Mouse (Mus musculus) erythroblast, adult 5-6 weeks (primary cell): ENCODE results near the gene Icam5. TPM values are rescaled to one million over a fixed set of nuclear protein-coding genes. Genes with fewer than 3 reads are reported as not detected.
"Not testable (repeated sequence)": the region's sequence is repeated elsewhere in the genome, so short reads cannot be mapped to it uniquely, and the experiment has no call there.

Experiments
- ATAC-seq: replicated peaks from 2 replicates; pipeline ENCODE4 v1.8.0; 2016; ENCODE audit warnings: moderate number of reproducible peaks, mild to moderate bottlenecking, moderate TSS enrichment, inconsistent platforms; ENCODE audit not compliant: poor library complexity, low FRiP score, severe bottlenecking
- total RNA-seq, 2 experiments: library from RNA; stranded (forward) in 1 of 2; stranded (reverse) in 1 of 2; fragments of 150-400 nt in 1 of 2; fragments of 200-764, 138-1000 nt in 1 of 2; gene quantifications; 2 replicates each; pipeline versions ENCODE4 v1.2.3 to v1.2.4; 2015 to 2017; ENCODE audit warnings: low replicate concordance in 2 of 2

Gene Icam5
- total RNA-seq (2015; ENCODE audit: low replicate concordance) (0.58 TPM in 1 of 2 replicates, not detected in the other), total RNA-seq (2017; ENCODE audit: low replicate concordance) (4.7 and 5.4 TPM in 2 replicates)

DNA sequence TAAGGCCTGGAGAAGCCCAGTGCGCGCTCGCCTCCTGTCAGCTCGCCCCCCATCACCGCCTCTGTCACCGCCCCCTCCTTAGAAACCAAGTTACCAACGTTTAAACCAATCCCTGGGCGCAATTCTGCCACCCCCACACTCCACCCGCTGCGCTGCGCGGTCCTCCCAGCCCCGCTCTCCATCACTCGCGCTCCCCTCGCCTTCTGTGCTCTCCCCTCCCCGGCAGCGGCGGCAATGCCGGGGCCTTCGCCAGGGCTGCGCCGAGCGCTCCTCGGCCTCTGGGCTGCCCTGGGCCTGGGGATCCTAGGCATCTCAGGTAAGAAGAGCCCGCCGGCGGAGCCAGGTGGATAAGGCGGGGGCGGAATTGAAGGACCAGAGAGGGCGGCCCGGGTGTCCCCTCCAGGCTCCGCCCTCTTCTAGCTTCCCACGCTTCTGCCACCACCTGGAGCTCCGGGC is at the start of gene Icam5:
TSS of gene Icam5 (plus strand) at position 178 of the 456 bp plus-strand sequence.
- no peak for ATAC-seq

DNA sequence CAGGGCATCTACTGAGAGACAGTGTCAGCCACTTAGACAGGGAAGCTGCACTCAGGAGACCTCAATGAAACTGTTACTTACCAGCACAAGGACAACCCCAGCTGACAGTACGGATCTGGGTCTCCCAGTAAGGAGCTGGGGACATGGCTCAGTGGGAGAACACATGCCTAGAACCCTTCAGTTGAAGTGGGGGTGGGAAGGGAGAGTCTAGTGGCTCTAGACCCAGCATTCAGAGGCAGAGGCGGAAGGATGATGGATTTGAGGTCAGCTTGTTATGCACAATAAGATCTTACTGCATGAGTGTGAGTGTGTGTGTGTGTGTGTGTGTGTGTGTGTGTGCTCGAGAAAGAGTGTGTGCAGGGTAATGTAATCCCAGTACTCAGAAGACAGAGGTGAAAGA is 49.7 kb upstream of the Icam5 start:
- ATAC-seq = no peak

DNA sequence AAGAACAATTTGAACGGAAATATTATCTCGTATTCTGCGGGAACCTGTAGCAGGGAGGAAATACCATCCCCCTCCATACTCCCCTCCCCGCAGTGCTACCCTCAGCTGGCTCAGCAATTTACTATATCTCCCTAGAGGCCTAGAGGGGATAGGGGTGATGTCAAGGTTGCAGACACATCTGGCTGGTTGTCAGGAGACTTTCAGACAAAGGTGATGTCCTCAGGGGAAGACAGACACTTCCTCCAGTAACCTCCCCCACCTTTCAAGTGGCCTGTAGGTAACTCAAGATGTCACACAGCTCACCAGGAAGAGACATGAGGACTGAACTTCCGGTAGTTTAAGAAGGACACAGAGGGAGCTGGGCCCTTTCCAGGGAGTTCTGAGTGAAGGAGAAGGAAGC is 48.7 kb upstream of the Icam5 start:
- ATAC-seq = no peak

DNA sequence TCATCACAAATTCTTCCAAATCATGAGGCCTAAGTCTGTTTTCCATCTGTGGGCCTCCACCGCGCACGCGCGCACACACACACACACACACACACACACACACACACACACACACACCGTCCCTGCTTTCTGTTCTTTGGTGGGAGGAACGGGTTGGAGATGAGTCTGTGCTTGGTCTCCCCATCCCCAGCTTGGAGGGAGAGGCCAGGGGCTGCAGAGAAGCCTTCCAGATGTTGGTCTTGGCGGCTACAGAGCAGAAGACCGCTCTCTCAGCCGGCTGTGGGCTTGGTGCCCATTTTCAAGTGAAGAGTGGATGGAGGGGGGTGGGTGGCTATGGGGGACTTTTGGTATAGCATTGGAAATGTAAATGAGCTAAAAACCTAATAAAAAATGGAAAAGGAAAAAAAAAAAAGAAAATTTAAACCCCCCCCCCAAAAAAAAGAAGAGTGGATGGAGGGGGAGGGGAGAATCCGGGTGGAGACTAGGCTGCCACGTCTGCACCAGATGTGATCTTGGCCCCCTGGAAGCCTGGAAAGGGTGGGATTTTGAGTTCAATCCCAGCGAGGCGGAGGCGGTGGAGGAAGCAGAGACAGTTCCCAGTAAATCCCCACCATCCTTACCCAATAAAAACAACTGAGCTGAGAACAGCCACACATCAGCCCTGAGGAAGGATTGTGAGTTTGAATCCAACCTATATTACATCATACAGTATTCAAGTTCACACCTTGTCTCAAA is 44.8 kb upstream of the Icam5 start:
- no peak for ATAC-seq

DNA sequence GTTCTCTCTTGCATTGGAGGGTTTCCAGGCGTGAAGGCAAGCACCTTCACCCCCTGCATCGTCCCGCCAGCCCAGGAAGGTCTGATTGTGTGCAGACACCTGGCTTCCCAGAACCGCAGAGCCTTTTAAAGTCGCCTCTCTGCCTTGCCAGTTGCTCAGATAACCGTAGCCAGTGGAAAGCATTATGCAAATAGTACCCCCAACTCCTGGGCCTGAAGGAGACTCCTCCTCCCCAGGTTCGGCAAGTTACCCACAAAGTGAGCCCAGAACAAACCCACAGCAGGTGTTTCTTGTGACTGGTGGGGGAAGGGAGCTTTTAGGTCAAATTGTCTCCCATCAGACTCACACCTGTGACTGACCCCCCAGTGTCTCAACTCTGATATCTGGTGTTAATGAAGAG is 43.9 kb upstream of the Icam5 start:
- ATAC-seq = no peak

DNA sequence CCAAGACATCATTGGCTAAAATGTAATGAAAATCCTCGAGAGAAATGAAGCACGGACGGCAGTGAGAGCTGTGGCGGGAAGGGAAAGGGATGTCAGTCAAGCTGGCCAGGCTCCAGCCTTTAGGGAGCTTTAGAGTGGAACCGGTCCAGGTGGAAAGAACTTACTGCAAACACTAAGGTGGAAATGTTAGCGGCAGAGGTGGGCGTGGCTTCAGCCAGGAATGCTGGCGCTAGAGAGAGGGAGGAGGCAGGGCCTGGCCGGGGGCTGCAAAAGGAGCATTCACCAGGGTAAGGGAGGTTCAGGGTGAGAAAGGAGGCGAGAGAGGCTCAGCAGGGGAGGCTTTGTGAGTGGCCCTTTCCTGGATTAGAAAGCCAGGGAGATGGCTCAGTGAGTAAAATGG is 41.0 kb upstream of the Icam5 start:
- ATAC-seq = no peak

DNA sequence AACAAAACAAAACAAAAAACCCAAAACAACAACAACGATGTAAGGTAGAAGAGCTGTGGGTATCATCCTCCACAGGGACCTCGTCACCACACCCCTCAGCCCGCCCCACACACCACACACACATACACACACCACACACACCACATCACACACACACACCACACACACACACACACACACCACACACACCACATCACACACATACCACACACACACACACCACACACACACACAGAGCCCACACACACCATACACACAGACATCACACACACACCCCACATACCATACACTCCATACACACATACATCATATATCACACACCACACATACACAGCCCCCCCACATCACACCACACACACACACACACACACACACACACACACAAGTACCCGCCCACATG is 40.3 kb upstream of the Icam5 start:
- no peak for ATAC-seq

DNA sequence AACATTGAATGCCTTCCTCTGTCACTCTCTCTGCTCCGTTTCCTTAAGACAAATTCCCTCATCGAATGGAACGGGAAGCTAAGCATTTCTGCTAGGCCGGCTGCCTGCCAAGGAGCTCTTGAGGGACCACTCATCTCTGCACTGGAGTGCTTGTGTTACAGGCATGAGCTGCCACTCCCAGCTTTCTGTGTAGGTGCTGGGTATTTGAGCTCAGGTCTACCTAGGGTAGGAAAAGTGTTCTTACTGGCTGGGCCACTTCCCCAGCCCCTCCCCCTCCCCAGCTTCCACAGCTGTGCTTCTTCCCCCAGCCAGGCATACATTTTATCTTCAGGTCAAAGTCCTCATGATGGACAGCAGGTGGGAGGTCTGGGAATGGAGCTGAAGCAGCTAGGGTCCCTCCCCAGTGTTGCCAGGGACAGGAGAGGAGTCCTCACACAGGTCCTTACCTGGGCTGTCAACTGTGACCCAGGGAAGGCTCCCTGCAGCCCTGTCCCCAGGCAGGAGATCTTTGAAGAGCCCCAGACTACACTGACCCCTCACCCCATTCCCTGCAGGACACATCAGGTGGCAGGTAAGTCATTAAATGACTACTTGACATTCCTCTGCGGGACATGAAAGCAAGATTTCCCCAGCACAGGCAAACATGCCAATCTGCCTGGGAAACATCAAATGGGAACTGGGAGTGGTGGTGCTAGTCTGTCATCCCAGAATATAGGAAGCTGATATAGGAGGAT is 38.5 kb upstream of the Icam5 start:
- ATAC-seq = no peak

DNA sequence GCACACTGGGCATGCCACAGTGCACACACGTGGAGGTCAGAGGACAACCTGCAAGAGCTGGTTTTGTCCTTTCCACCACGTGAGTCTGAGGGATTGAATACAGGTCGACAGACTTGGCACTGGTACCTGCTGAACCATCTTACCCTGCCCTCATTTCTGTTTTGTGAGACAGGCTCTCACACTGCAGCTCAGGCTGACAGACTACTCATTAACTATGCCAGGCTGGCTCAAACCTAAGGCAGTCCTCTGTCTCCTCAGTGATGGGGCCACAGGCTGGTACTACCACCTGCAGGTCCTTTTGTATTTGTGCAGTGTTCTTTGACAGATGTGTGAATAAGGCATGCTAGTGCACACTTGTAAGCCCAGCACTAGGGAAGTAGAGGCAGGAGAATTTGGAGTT is 36.8 kb upstream of the Icam5 start:
- no peak for ATAC-seq

DNA sequence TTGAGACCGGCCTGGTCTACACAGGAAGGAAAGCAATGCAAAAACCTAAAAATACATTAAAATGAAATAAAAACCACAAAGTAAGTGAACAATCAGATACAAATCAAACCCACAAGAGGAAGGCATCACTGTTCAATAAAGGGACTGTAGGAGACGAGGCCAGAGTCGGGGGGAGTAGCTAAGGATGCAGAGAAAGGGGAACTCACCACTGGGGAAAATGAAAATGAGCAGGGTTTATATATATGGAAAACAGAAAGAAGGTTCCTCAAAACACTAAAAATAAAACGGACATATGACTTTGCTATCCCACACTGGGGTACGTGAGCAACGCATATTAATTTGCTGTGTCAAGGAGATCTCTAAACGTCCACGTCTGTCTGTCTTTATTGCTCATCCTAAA is 34.8 kb upstream of the Icam5 start:
- no peak for ATAC-seq

DNA sequence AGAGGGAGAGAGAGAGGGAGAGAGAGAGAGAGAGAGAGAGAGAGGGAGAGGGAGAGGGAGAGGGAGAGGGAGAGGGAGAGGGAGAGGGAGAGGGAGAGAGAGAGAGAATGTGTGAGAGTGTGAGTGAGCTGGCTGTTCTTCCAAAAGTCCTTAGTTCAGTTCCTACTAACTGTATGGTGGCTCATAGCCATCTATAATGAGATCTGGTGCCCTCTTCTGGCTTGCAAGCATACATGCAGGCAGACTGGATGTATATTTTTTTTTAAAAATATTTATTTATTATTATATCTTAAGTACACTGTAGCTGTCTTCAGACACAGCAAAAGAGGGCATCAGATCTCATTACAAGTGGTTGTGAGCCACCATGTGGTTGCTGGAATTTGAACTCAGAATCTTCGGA is 33.5 kb upstream of the Icam5 start:
- not testable (repeated sequence) for ATAC-seq

DNA sequence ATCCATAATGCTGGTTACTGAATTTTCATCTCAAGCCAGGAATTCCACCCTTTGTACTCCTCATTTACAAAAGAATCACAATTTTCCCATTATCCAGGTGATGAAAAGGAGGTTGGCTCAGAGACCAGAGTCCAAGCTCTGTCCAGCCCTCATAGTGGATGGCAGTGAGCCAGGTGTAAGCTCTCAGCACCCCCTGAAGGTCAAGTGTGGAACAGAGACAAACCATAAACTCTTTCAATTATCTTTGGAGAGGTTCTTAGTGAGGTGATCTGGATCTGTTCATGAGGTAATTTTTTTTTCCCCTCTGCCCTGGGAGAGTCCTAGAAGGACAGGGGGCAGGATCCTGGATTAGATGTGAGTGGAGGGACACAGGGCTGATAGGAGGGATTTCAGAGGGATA is 31.1 kb upstream of the Icam5 start:
- ATAC-seq = no peak

DNA sequence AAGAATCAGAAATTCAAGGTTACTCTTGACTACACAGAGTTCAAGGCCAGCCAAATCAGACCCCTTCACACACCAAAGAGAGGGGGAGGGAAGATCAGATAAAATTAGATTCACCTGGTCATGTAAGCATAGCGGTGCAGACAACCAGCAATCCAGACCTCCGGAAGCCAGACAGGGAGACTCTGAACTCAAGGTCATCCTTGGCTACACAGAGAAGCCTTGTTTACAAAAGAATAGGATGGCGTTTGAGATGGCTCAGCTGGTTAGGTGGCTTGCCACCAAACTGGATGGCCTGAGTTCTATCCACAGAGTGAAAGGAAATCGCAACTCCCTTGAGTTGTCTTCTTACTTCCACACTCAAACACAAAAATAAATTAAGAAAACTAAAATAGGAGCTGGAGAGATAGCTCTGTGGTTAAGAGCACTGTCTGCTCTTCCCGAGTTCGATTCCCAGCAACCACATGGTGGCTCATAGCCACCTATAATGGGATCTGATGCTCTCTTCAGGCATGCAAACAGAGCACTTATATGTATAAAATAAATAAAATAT is 30.1 kb upstream of the Icam5 start:
- no peak for ATAC-seq

DNA sequence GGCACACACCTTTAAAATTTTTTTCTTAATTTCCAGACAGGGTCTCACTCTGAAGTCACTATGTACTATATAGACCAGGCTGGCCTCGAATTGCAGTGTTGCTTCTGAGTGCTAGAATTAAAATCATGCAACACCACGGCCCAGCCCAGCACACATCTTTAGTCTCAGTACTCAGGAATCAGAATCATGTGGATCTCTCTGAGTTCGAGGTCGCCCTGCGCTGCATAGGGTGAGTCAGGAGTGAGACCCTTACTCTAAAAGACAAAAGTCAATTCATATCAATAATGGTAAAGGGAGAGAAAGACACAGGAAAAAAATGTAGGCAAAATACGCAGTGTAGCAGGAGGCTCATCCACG is 29.6 kb upstream of the Icam5 start:
- peak; percentile 9; the same call in 1 of the 2 replicates for ATAC-seq

DNA sequence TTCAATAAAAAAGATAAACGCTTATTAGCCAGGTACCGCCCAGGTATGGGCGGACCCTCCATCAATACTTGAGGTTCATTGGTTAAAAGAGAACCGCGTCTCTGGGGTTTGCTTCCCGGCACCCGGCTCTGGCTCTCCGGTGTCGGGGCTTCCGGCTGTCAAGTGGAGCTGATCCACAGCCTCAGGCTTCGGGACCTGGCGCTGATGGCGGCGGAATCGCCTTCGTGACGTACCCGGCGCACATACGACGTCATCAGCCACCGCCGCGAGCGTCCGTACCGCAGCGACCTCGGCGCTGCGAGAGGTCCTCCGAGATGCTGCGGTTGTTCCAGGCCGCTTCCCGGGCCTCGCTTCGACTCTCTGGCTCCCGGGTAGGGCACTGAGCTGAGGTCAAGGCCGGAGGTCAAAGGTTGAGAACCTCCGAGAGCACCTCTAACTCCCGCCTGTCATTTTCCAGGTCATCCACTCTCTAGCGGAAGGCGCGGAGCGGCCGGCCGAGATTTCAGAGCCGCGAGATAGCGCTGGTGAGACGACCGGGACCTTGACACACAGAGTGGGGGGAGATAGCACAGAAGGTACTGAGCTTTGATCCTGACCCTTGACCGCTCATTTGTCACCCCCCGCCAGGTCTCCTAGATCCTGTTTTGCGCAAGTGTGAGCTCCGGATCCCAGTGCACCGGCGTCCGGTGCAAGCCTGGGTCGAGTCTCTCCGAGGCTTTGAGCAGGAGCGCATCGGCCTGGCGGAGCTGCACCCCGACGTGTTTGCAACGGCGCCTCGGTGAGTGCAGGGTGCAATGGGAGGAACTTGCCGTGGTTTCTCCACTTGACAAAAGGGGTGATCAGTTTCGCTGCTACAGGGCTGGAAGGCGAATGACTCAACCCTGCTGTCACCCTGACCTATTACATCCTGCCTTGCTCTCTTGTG is 29.0 kb upstream of the Icam5 start, which contains the start of gene Mrpl4:
TSS of gene Mrpl4 (plus strand) at position 112 of the 925 bp plus-strand sequence.
- ATAC-seq = peak; percentile 87

DNA sequence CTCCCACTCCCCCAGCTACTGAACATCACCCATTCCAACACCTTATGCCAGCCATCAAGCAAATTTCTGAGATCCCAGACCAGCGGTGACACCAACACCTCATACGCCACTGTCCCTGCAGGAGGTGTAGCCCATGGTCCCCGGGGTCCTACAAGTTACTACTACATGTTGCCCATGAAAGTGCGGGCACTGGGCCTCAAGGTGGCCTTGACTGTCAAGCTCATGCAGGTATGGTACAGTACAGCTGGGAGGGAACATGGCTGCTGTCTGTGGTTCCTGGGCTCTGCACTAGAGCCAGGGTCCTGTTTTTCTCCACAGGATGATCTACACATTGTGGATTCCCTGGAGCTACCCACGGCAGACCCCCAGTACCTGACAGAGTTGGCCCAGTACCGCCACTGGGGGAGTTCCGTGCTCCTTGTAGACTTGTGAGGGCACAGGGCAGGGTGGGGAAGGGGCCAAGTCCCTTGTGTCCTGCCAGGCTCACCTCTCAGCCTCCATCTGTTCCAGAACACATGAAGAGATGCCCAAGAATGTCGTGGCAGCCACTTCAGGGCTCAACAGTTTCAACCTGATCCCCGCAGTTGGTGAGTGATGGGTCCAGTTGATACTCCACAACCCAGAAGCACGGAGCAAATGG is 24.4 kb upstream of the Icam5 start:
- ATAC-seq = no peak

DNA sequence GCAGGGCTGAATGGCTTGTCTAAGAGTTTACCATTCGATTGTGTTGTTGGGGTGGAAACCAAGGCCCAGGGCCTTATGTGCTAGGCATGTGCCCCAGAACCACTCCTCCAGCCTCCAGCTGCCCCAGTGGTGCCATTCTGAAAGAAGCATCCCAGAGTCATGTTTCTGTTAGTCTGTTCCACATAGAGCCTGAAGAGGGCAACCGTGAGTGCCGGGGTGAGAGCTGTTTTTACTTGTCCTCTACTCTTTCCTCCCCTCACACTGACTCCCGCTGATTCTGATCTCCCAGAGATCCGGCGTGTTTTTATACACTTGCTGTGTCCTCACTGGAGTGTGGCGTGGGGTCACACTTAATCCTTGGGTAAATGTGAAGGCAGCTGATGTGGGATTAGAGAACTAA is 23.9 kb upstream of the Icam5 start:
- ATAC-seq = 0 out of 2 replicates have a peak, but pooled peaks have one; percentile 38

DNA sequence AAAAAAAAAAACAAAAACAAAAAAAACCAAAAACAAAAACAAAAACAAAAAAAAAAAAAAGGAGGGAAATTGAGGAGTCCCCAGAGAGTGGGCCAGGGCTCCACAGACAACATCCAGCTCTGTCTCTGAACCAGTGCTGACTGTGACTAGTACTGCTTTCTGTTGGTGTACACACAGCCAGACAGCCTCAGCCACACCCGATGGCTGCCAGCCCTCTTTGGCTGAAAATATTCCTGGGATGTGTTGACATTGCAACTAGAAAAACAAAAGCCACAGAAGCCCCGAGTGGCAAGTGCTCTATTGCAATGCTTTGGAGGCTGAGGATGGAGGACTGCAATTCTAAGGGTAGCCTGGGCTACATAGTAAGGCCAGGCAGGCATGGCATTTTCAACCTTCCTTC is 21.5 kb upstream of the Icam5 start:
- no peak for ATAC-seq

DNA sequence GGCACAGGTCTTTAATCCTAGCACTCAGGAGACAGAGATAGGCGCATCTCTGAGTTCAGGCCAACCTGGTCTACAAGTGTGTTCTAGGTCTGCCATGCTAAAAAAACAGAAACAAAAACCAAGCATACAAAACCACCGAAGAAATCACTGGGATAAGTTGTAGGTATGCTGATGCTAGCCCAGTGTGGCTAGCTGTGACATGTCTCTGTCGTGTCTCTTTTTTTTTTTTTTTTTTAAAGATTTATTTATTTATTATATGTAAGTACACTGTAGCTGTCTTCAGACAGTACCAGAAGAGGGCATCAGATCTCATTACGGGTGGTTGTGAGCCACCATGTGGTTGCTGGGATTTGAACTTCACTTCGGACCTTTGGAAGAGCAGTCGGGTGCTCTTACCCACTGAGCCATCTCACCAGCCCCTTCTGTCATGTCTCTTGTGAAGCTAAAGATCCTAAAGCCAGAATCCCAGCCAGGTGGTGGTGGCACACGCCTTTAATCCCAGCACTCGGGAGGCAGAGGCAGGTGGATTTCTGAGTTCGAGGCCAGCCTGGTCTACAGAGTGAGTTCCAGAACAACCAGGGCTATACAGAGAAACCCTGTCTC is 20.8 kb upstream of the Icam5 start:
- ATAC-seq = not testable (repeated sequence)
